9 mouse cellular contexts compared by ENCODE assay signal in genomic region chr15:12366072-12366469, GRCm38 (mm10). TPM values are rescaled to one million over a fixed set of nuclear protein-coding genes. Genes with fewer than 3 reads are reported as not detected.
DNase-seq lines count a peak whose midpoint lies in the region; ATAC-seq and TF ChIP-seq lines count a peak whose summit lies in the region.
"Had no signal": no experiment of that assay in that cellular context is flagged by ENCODE, and none has a peak within 500 bp of the region (broad histone marks: within the 10 kb centered on the region; RNA-seq: fewer than 3 reads in every experiment).

No protein-coding gene starts in this region.

- no peak overlapping the region for H3K4me3 ChIP-seq in kidney, adult 2 months (ENCODE audit: insufficient read depth, low read depth, low read length)
- H3K4me3 ChIP-seq in forebrain, embryonic 12.5 days (replicated peaks): no peak overlapping the region
- no peak overlapping the region for H3K4me3 ChIP-seq in midbrain, embryonic 16.5 days (ENCODE audit: low read depth, low read length)
- no peak overlapping the region for H3K4me3 ChIP-seq in intestine, embryonic 16.5 days (ENCODE audit: low read length)
- no peak overlapping the region for H3K4me3 ChIP-seq in kidney, embryonic 14.5 days (ENCODE audit: low read length)

- DNase-seq in kidney, adult 2 months: peak; percentile 40
- DNase-seq in kidney, adult 18-20 months: no peak
- DNase-seq in layer of hippocampus, adult 9-11 months: peak; percentile 87

- no peak overlapping the region for H3K27ac ChIP-seq in kidney, adult 2 months (ENCODE audit: insufficient read depth, low read depth, low read length)
- H3K27ac ChIP-seq in forebrain, embryonic 12.5 days: peak overlapping the region; percentile 80
- H3K27ac ChIP-seq in midbrain, embryonic 16.5 days (ENCODE audit: low read length): peak overlapping the region; percentile 88
- H3K27ac ChIP-seq in intestine, embryonic 16.5 days (ENCODE audit: low read length): no peak overlapping the region
- H3K27ac ChIP-seq in kidney, embryonic 14.5 days (ENCODE audit: low read depth, low read length): no peak overlapping the region

- no peak for TF ChIP-seq CTCF in kidney, adult 2 months (conservative IDR thresholded peaks at IDR 0.05; ENCODE audit: insufficient read depth, insufficient read length, low read depth, low read length)

- peaks cover 2% of the 10 kb centered on the region; the same call in 1 of the 2 replicates for H3K36me3 ChIP-seq in kidney, adult 2 months (ENCODE audit: control insufficient read depth, insufficient read depth, low read length)
- no peaks in the 10 kb centered on the region for H3K36me3 ChIP-seq in forebrain, embryonic 12.5 days (replicated peaks)
- H3K36me3 ChIP-seq in midbrain, embryonic 16.5 days (ENCODE audit: control insufficient read depth, insufficient read depth, low read length): no peaks in the 10 kb centered on the region
- H3K36me3 ChIP-seq in intestine, embryonic 16.5 days (ENCODE audit: control insufficient read depth, insufficient read depth, low read length): no peaks in the 10 kb centered on the region
- peaks cover 21% of the 10 kb centered on the region; the same call in 1 of the 2 replicates for H3K36me3 ChIP-seq in kidney, embryonic 14.5 days (ENCODE audit: control insufficient read depth, insufficient read depth, low read length)

- H3K9me3 ChIP-seq in forebrain, embryonic 12.5 days: no peaks in the 10 kb centered on the region
- no peaks in the 10 kb centered on the region for H3K9me3 ChIP-seq in midbrain, embryonic 16.5 days (replicated peaks; ENCODE audit: control insufficient read depth, low read length, poor library complexity, severe bottlenecking)
- H3K9me3 ChIP-seq in intestine, embryonic 16.5 days (ENCODE audit: control insufficient read depth, low read length): no peaks in the 10 kb centered on the region
- no peaks in the 10 kb centered on the region for H3K9me3 ChIP-seq in kidney, embryonic 14.5 days (ENCODE audit: control insufficient read depth, low read length)

- no peak for TF ChIP-seq POLR2A in kidney, adult 2 months (IDR thresholded peaks at IDR 0.05; ENCODE audit: low read depth, low read length)

- H3K4me1 ChIP-seq in kidney, adult 2 months (ENCODE audit: control insufficient read depth, insufficient read depth, low read length): no peaks in the 10 kb centered on the region
- H3K4me1 ChIP-seq in forebrain, embryonic 12.5 days: peaks cover 22% of the 10 kb centered on the region
- H3K4me1 ChIP-seq in midbrain, embryonic 16.5 days (ENCODE audit: control insufficient read depth, insufficient read depth, low read length): peaks cover 14% of the 10 kb centered on the region
- H3K4me1 ChIP-seq in intestine, embryonic 16.5 days (ENCODE audit: control insufficient read depth, insufficient read depth, low read length): peaks cover 13% of the 10 kb centered on the region
- no peaks in the 10 kb centered on the region for H3K4me1 ChIP-seq in kidney, embryonic 14.5 days (ENCODE audit: control insufficient read depth, insufficient read depth, low read length)

- peak; percentile 83 for ATAC-seq in forebrain, embryonic 12.5 days (ENCODE audit: low FRiP score)
- ATAC-seq in midbrain, embryonic 16.5 days: peak; percentile 93
- no peak for ATAC-seq in intestine, embryonic 16.5 days
- ATAC-seq in kidney, embryonic 14.5 days (ENCODE audit: low FRiP score, low TSS enrichment): no peak
- no peak for ATAC-seq in granulocyte monocyte progenitor cell, adult 5-6 weeks (replicated peaks; ENCODE audit: poor library complexity, severe bottlenecking)

- no peaks in the 10 kb centered on the region for H3K27me3 ChIP-seq in kidney, adult 2 months (replicated peaks; ENCODE audit: control insufficient read depth, insufficient read depth, low read length)
- peaks cover 7% of the 10 kb centered on the region; the same call in 1 of the 2 replicates for H3K27me3 ChIP-seq in forebrain, embryonic 12.5 days
- H3K27me3 ChIP-seq in midbrain, embryonic 16.5 days (ENCODE audit: control insufficient read depth, insufficient read depth, low read depth, low read length): no peaks in the 10 kb centered on the region
- no peaks in the 10 kb centered on the region for H3K27me3 ChIP-seq in intestine, embryonic 16.5 days (replicated peaks; ENCODE audit: control insufficient read depth, insufficient read depth, low read length)
- H3K27me3 ChIP-seq in kidney, embryonic 14.5 days (ENCODE audit: control insufficient read depth, insufficient read depth, low read length): no peaks in the 10 kb centered on the region

- 0 out of 2 replicates have a peak overlapping the region, but pooled peaks have one; percentile 10 for H3K4me2 ChIP-seq in forebrain, embryonic 12.5 days
- H3K4me2 ChIP-seq in midbrain, embryonic 16.5 days (ENCODE audit: low read length): peak overlapping the region; percentile 6; the same call in 1 of the 2 replicates
- H3K4me2 ChIP-seq in intestine, embryonic 16.5 days (ENCODE audit: low read depth, low read length): no peak overlapping the region
- H3K4me2 ChIP-seq in kidney, embryonic 14.5 days (replicated peaks; ENCODE audit: low read depth, low read length): no peak overlapping the region

- H3K9ac ChIP-seq in forebrain, embryonic 12.5 days: 0 out of 2 replicates have a peak overlapping the region, but pooled peaks have one; percentile 25
- no peak overlapping the region for H3K9ac ChIP-seq in midbrain, embryonic 16.5 days (ENCODE audit: low read depth, low read length)
- no peak overlapping the region for H3K9ac ChIP-seq in intestine, embryonic 16.5 days (ENCODE audit: low read depth, low read length)
- no peak overlapping the region for H3K9ac ChIP-seq in kidney, embryonic 14.5 days (ENCODE audit: low read depth, low read length)

- 45% methylated on average over 3 of the region's 3 CpGs for WGBS in kidney, adult 2 months
- 26% methylated on average over 3 of the region's 3 CpGs for WGBS in forebrain, embryonic 12.5 days
- 9% methylated on average over 3 of the region's 3 CpGs for WGBS in midbrain, embryonic 16.5 days
- 47% methylated on average over 3 of the region's 3 CpGs for WGBS in intestine, embryonic 16.5 days
- 70% methylated on average over 3 of the region's 3 CpGs for WGBS in kidney, embryonic 14.5 days

RNA-seq across cellular contexts. Expression of gene 1810049J17Rik, which starts 44.4 kb away (rescaled TPM):
- polyA plus RNA-seq in kidney, adult 2 months (2012; rRNA removed): not detected in 2 replicates
- 1.1 TPM in 1 of 2 replicates, not detected in the other for polyA plus RNA-seq in forebrain, embryonic 12.5 days (2016; fragmentation: Nextera tagmentation; extraction: Ambion mirVana)
- not detected in 2 replicates for polyA plus RNA-seq in midbrain, embryonic 16.5 days (2015; fragmentation: Nextera tagmentation; extraction: Ambion mirVana)
- polyA plus RNA-seq in intestine, embryonic 16.5 days (2015; fragmentation: Nextera tagmentation; extraction: Ambion mirVana): 0.81 and 2.1 TPM in 2 replicates
- polyA plus RNA-seq in kidney, embryonic 14.5 days (2014; fragmentation: Nextera tagmentation; extraction: Ambion mirVana): 0.81 and 1.9 TPM in 2 replicates
- not detected in 2 replicates for total RNA-seq in granulocyte monocyte progenitor cell, adult 5-6 weeks (2014; fragmentation: Nextera tagmentation)
- total RNA-seq in granulocyte monocyte progenitor cell, adult 5-6 weeks (2017): not detected in 2 replicates
- total RNA-seq: neutrophil, adult 5-6 weeks had no signal

RNA-seq across cellular contexts. Expression of gene Golph3, which starts 44.8 kb away (rescaled TPM):
- 70.9 and 73.6 TPM in 2 replicates for polyA plus RNA-seq in kidney, adult 2 months (2012; rRNA removed)
- polyA plus RNA-seq in forebrain, embryonic 12.5 days (2016; fragmentation: Nextera tagmentation; extraction: Ambion mirVana): 85.3 and 88.5 TPM in 2 replicates
- polyA plus RNA-seq in midbrain, embryonic 16.5 days (2015; fragmentation: Nextera tagmentation; extraction: Ambion mirVana): 61.6 and 61.7 TPM in 2 replicates
- polyA plus RNA-seq in intestine, embryonic 16.5 days (2015; fragmentation: Nextera tagmentation; extraction: Ambion mirVana): 66.9 and 74.3 TPM in 2 replicates
- 78.7 and 116 TPM in 2 replicates for polyA plus RNA-seq in kidney, embryonic 14.5 days (2014; fragmentation: Nextera tagmentation; extraction: Ambion mirVana)
- 64.1 and 73.3 TPM in 2 replicates for total RNA-seq in granulocyte monocyte progenitor cell, adult 5-6 weeks (2014; fragmentation: Nextera tagmentation)
- total RNA-seq in granulocyte monocyte progenitor cell, adult 5-6 weeks (2017): 92.7 and 98.3 TPM in 2 replicates

Comparison
In these comparisons a context has a peak if more than half of its experiments do, and no peak if none do; other contexts are left out.
1. H3K27ac ChIP-seq: peak in forebrain, embryonic 12.5 days (single experiment) and midbrain, embryonic 16.5 days (single experiment); none in kidney, adult 2 months (single experiment), intestine, embryonic 16.5 days (single experiment) and kidney, embryonic 14.5 days (single experiment).
2. ATAC-seq: peak in forebrain, embryonic 12.5 days (single experiment) and midbrain, embryonic 16.5 days (single experiment); none in intestine, embryonic 16.5 days (single experiment), kidney, embryonic 14.5 days (single experiment) and granulocyte monocyte progenitor cell, adult 5-6 weeks (single experiment).
3. H3K4me2 ChIP-seq: peak in forebrain, embryonic 12.5 days (single experiment) and midbrain, embryonic 16.5 days (single experiment); none in intestine, embryonic 16.5 days (single experiment) and kidney, embryonic 14.5 days (single experiment).